Mouse (Mus musculus) Muller cell, postnatal 12 days (primary cell): ENCODE results near the gene Fbxo17.

Experiments
- DNase-seq: peaks from one replicate; pipeline ENCODE4 v3.0.0-alpha.2; 2015; ENCODE audit errors: inconsistent ontology term

Fbxo17 gene

GRCm38 (mm10) chr7:28719159-28719558 lies 2.6 kb downstream of the Fbxo17 start:
- DNase-seq, result no peak

GRCm38 (mm10) chr7:28719650-28720049 lies 3.0 kb downstream of the Fbxo17 start:
- no peak for DNase-seq

- no peak for DNase-seq
Measured at GRCm38 (mm10) chr7:28720753-28721537, 4.3 kb downstream of the Fbxo17 start.

GRCm38 (mm10) chr7:28722079-28722478 lies 5.5 kb downstream of the Fbxo17 start:
- DNase-seq, result no peak

- no peak for DNase-seq
Measured at GRCm38 (mm10) chr7:28724613-28725012, 8.0 kb downstream of the Fbxo17 start.

- peak; percentile 75 for DNase-seq
Measured at GRCm38 (mm10) chr7:28726600-28726999, 10.0 kb downstream of the Fbxo17 start.

- peak; percentile 79 for DNase-seq
Measured at GRCm38 (mm10) chr7:28727649-28728340, 11.2 kb downstream of the Fbxo17 start.

- DNase-seq, result peak; percentile 88
Measured at GRCm38 (mm10) chr7:28732341-28733142, 15.9 kb downstream of the Fbxo17 start.

GRCm38 (mm10) chr7:28733211-28733610 lies 16.6 kb downstream of the Fbxo17 start:
- DNase-seq, result no peak

GRCm38 (mm10) chr7:28735701-28736100 lies 19.1 kb downstream of the Fbxo17 start:
- no peak for DNase-seq

- DNase-seq, result no peak
Measured at GRCm38 (mm10) chr7:28739829-28740228, 23.2 kb downstream of the Fbxo17 start.

GRCm38 (mm10) chr7:28740949-28741348 lies 24.3 kb downstream of the Fbxo17 start:
- DNase-seq, result no peak

- DNase-seq, result no peak
Measured at GRCm38 (mm10) chr7:28741368-28741708, 24.7 kb downstream of the Fbxo17 start.

- peak; percentile 99 for DNase-seq
Measured at GRCm38 (mm10) chr7:28741709-28742438, 25.3 kb downstream of the Fbxo17 start, which contains the start of the genes Mrps12 and Sars2. Gene Mrps12, minus strand, starts transcription at chr7:28741820. Gene Sars2, plus strand, starts transcription at chr7:28741992.

GRCm38 (mm10) chr7:28749935-28750334 lies 33.3 kb downstream of the Fbxo17 start:
- DNase-seq, result no peak

GRCm38 (mm10) chr7:28756079-28756478 lies 39.5 kb downstream of the Fbxo17 start, which contains the start of gene Ccer2:
Gene Ccer2, plus strand, starts transcription at chr7:28756174.
- DNase-seq, result no peak

GRCm38 (mm10) chr7:28758623-28759022 lies 42.0 kb downstream of the Fbxo17 start:
- no peak for DNase-seq

- no peak for DNase-seq
Measured at GRCm38 (mm10) chr7:28761907-28762306, 45.3 kb downstream of the Fbxo17 start.

- no peak for DNase-seq
Measured at GRCm38 (mm10) chr7:28765211-28765610, 48.6 kb downstream of the Fbxo17 start.

GRCm38 (mm10) chr7:28766173-28766879 lies 49.7 kb downstream of the Fbxo17 start, which contains the start of gene Sirt2:
Gene Sirt2, plus strand, starts transcription at chr7:28766735.
- peak; percentile 98 for DNase-seq

GRCm38 (mm10) chr7:28766910-28767309 lies 50.3 kb downstream of the Fbxo17 start:
- DNase-seq, result peak; percentile 30
